Mouse (Mus musculus) forebrain, embryonic 12.5 days (tissue): Measurements from ENCODE around the gene Tbc1d32. TPM values are rescaled to one million over a fixed set of nuclear protein-coding genes. Genes with fewer than 3 reads are reported as not detected.

Source experiments
- polyA plus RNA-seq: library from polyadenylated mRNA; unstranded; fragments of >200 nt; fragmentation: Nextera tagmentation; extraction: Ambion mirVana; gene quantifications from 2 replicates; pipeline ENCODE4 v1.2.1, GENCODE M21; 2016

The Tbc1d32 gene
- polyA plus RNA-seq, 1 experiment from 2014 or later, result 5.0 TPM

Other genes starting within 250 kb of the Tbc1d32 start
- 10.3 and 10.4 TPM in 2 replicates for gene Msl3l2, start 121.8 kb downstream of the Tbc1d32 start, polyA plus RNA-seq
- gene Gja1, start 148.6 kb upstream of the Tbc1d32 start, polyA plus RNA-seq, result 113 and 129 TPM in 2 replicates